Mouse (Mus musculus) megakaryocyte, embryonic 14.5 days (primary cell): ENCODE results near the gene Chaf1b.

Experiments
- FLI1 ChIP-seq: IDR thresholded peaks from 2 replicates; pipeline ENCODE4 v1.6.1; 2012; ENCODE audit warnings: low read length, inconsistent platforms, mixed read lengths
- GATA1 ChIP-seq: IDR thresholded peaks from 3 replicates; pipeline ENCODE4 v1.6.1; 2012; ENCODE audit warnings: mixed read lengths, low read length, inconsistent platforms, borderline replicate concordance

- no peak for TF ChIP-seq GATA1
- TF ChIP-seq FLI1: no peak
Measured at GRCm38 (mm10) chr16:93888481-93888880, 4.8 kb downstream of the Chaf1b start.
